Mouse (Mus musculus) liver, embryonic 14.5 days (tissue): Measurements from ENCODE around the gene Rcvrn.

Source experiments
- CTCF ChIP-seq: IDR thresholded peaks from 2 replicates; pipeline ENCODE4 v1.5.1; 2016; ENCODE audit warnings: antibody characterized with exemption, low read depth, control low read depth
- EP300 ChIP-seq: IDR thresholded peaks from 2 replicates; pipeline ENCODE4 v1.6.1; 2016; ENCODE audit warnings: antibody characterized with exemption, low read depth

DNA sequence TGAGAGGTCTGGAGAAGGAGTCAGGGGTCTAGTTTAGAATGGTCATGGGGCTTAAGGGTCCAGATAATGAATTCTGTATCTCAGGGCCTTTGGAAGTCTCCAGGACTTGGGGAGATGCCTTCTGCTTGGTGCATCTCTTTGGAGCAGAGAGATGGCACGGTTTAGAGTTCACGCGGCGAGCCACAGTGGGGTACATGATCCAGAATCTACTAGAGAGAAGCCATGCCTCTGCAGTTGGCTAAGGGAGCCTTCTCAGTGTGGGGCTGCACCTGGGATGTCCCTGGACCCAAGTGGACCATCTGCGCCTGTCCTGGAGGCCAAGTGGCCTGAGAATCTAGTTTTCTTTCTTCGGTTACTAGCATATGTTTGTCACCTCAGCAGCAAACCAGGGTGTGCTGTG is 25.1 kb upstream of the Rcvrn start:
- TF ChIP-seq CTCF (no peak), EP300 (no peak)
